Mouse (Mus musculus): ENCODE data around the gene Fam57b. TPM values are rescaled to one million over a fixed set of nuclear protein-coding genes. Genes with fewer than 3 reads are reported as not detected.

The Fam57b gene
- total RNA-seq, 2 experiments from 2014 or later = 73.8 to 74.7 TPM

DNA sequence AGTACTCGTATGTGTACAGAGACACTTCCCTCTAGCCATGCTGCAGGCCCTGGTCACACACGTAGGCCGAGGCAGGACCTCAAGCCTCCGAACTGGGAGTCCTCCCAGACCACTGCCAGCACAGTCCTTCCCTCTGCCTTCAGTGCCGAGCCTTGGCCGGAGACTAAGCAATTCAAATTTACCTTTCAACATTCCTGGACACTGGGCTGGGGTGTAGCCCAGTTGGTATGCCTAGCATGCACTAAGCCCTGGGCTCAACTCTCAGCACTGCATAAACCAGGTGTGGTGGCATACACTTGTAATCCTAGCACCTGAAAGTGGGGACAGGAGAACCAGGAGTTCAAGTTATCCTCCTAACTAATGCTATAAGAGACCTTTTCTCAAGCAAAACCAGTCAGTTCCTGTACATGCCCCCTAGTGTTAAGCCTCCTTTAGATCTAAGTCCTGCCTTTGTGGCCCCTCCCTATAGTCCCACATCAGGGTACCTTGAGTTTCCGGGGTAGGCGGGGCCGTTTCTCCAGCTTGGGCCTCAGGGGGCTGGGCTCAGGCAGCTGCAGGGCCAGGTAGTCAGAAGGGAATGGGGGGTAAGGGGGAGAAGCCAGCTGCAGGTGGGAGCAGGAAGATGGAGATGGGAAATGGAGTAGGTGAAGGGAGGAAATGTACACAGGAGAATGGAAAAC lies 59.4 kb downstream of the Fam57b start:
- no peak for DNase-seq (ENCODE audit: low spot score in 2 of 2)
- H3K4me3 ChIP-seq = no peak overlapping the region
- no peak overlapping the region for H3K27ac ChIP-seq
- TF ChIP-seq CTCF (conservative IDR thresholded peaks at IDR 0.05) = no peak

DNA sequence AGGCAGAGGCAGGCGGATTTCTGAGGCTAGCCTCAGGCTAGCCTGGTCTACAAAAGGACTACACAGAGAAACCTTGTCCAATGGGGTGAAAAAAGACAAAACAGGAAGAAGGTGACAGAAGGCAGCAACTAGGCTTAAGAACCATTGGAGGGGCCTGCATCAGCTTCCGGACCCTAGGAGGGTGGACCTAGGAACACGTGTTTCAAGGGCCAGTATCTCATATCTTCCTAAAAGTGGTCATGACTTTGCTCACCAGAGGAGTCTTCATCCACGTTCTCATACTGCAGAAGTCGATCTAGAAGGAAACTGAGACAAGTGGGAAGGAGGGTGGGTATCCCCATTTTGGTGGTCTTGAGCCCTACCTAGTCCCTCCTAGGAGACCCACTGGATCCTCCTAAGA lies 63.5 kb downstream of the Fam57b start:
- Histone ChIP-seq H3K4me3 (peak overlapping the region; percentile 98), H3K27ac (peak overlapping the region; percentile 93)
- no peak for DNase-seq (ENCODE audit: low spot score in 2 of 2)
- no peak for TF ChIP-seq CTCF (conservative IDR thresholded peaks at IDR 0.05)

DNA sequence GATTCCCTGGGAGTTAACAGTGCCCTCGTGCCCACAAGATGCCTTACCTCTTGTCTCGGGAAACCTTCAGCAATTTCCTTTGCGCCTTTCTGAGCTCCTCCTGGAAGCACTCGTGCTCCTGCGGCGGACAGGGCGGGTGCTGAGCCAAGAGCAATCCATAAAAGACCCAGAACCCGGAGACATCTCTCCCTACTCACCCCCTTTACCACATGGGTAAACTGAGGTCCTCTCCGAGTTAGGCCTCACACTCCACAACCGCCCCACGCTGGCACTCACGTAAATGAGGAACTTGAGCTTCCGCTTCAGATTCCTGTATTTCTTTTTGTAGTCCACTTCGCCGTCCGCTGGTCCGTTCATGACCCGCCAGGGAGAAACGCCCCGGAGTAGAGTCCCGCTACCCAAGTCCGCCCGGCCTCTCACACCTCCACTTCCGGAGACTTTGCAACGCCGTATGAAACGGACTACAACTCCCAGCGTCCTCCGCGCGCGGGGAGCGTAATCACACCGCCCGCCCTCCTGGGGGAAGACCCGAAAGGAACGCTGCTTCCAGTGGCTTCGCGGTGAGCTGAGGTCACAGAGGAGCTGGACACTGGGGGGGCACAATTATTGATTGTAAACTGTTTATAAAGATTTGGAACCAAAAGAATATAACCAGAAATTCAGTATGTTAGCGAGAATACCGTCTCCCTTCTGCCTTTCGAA lies 64.1 kb downstream of the Fam57b start, which contains the start of gene Hirip3:
TSS of gene Hirip3 (plus strand) at position 544 of the 702 bp plus-strand sequence.
- H3K4me3 ChIP-seq = peak within 1 kb of the TSS; percentile 98
- H3K27ac ChIP-seq = peak within 1 kb of the TSS; percentile 93
- TF ChIP-seq CTCF (conservative IDR thresholded peaks at IDR 0.05) = peak; percentile 12; the same call in 1 of the 2 replicates
- DNase-seq (ENCODE audit: low spot score in 2 of 2) = peak; percentile 94 to 95

DNA sequence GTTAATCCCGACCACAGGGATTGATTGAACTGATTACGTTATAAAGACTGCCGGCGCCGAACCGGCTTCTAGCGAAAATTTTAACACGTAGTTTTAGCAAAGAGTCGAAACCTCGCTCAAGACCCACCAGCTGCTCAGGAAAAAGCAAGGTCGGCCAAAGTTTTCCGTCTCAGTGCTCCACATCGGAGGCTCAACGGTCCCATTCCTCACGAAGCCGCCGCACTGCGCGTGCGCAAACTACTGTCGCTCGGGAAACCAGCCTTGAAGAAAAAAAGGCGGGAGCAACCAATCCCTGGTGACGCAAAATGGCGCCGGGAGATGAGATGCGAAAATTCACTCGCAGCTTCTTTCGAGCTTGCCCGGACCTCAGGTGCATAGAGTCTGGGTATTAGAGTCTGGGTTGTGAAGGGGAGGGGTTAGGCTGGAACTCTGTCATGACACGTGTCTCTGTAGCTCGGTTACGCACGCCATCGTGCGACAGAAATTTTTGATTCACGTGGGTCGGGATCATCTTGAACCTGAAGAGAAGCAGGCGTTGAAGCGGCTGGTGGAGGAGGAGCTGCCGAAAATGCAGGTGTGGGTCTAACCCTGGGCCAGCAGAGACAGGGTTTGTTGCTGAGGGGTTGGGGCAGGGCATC lies 64.8 kb downstream of the Fam57b start, which contains the start of gene Ino80e:
TSS of gene Ino80e (minus strand) at position 231 of the 638 bp plus-strand sequence.
- Histone ChIP-seq H3K27ac (peak within 1 kb of the TSS; percentile 93), H3K4me3 (peak within 1 kb of the TSS; percentile 98)
- DNase-seq (ENCODE audit: low spot score in 2 of 2) = peak; percentile 93 to 94
- TF ChIP-seq CTCF (conservative IDR thresholded peaks at IDR 0.05) = no peak

DNA sequence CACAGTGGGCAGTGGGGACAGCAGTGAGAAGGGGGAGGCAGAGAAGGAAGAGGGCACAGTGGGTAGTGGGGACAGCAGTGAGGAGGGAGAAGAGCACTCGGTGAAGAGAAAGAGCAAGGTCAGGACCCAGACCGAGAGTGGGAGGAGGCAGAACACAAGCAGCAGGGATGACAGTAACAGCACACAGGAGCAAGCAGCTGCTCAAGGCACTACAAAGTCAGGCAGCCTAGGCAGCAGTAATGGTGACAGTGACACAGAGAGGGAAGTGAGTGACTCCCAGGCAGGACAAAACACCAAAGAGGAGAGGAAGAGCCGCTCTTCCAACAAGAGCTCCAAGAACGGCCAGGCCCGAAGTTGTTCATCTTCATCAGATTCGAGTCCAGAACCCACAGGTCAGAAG lies 66.3 kb downstream of the Fam57b start:
- no peak for TF ChIP-seq CTCF (conservative IDR thresholded peaks at IDR 0.05)

GRCm38 (mm10) chr7:126867534-126867933 lies 70.1 kb downstream of the Fam57b start:
- Histone ChIP-seq H3K4me3 (no peak overlapping the region), H3K27ac (no peak overlapping the region)
- DNase-seq (ENCODE audit: low spot score in 2 of 2) = no peak
- TF ChIP-seq CTCF (conservative IDR thresholded peaks at IDR 0.05) = no peak

More for the DNA sequence above, 66.3 kb downstream of the Fam57b start:
- Histone ChIP-seq H3K4me3 (no peak overlapping the region), H3K27ac (no peak overlapping the region)
- DNase-seq (ENCODE audit: low spot score in 2 of 2) = no peak

- no peak for DNase-seq (ENCODE audit: low spot score in 2 of 2)
- TF ChIP-seq CTCF (conservative IDR thresholded peaks at IDR 0.05) = no peak
- Histone ChIP-seq H3K4me3 (no peak overlapping the region), H3K27ac (no peak overlapping the region)
Measured at GRCm38 (mm10) chr7:126868003-126868402, 70.5 kb downstream of the Fam57b start.

DNA sequence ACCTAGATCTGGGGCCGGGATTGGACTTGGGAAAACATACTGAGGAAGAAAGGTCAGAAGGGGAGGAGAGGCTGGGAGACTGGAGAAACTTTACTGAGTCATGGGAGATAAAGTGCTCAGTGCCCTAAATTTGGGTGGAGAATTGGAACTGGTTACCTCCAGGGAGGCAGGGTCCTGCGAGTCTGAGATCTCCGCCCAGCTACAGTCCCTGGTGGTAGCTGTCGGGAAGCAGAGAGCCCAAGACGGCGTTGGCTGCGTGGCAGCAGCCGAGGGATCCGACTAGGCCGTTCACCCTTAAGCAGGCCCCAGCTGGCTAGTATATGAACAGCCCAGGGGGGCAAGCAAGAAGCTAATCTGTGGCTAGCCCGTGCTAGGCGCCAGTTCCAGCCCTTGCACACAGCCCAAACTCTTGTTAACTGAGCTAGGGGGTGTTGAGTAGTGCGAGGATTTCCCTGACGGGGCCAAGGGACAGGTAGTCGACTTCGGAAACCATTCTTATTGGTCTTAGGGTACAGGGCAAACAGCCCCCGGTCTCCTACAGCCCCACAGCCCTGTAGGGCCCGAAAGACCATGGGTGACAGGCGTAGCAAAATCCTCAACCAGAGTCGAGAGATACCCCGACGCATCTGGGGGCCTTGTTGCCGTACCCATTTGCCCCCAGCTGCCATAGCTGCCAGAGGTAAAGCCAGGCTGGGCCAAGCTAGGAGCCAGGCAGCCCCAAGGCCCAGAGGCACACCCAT lies 72.5 kb downstream of the Fam57b start:
- no peak overlapping the region for H3K27ac ChIP-seq
- no peak overlapping the region for H3K4me3 ChIP-seq
- DNase-seq (ENCODE audit: low spot score in 2 of 2) = no peak
- no peak for TF ChIP-seq CTCF (conservative IDR thresholded peaks at IDR 0.05)

DNA sequence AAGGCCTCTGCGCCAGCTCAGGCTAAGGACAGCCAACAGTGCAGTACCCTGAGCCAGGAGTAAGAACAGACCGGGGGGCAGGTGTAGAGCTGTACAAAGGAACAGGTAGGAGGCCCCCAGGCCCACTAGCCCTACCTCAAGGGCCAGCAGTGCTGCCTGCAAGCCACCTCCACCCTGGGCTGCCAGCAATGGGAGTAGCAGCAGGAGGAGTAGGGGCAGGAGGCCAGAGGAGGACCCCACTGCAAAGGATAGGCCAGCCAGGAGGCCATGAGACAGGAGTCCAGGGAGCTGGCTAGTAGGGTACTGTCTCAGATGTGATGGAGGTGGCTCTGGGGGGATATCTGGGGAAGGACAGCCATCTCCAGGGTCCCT lies 73.0 kb downstream of the Fam57b start:
- TF ChIP-seq CTCF (conservative IDR thresholded peaks at IDR 0.05) = no peak
- no peak overlapping the region for H3K4me3 ChIP-seq
- no peak for DNase-seq (ENCODE audit: low spot score in 2 of 2)
- H3K27ac ChIP-seq = no peak overlapping the region

- no peak for TF ChIP-seq CTCF (conservative IDR thresholded peaks at IDR 0.05)
- DNase-seq (ENCODE audit: low spot score in 2 of 2) = no peak
- Histone ChIP-seq H3K4me3 (no peak overlapping the region), H3K27ac (no peak overlapping the region)
Measured at GRCm38 (mm10) chr7:126877239-126877638, 79.8 kb downstream of the Fam57b start.

Other genes starting within 250 kb of the Fam57b start
- 100 to 1,000 TPM; 174 to 190 TPM for gene Eif3c, start 231.3 kb upstream of the Fam57b start, total RNA-seq (2021)
- under 1 TPM; 0.37 to 0.44 TPM for gene Apobr, start 212.7 kb upstream of the Fam57b start, total RNA-seq (2021)
- gene Cln3, start 211.9 kb upstream of the Fam57b start, total RNA-seq (2021) = 10 to 100 TPM; 28.4 to 36.4 TPM
- not detected for gene Il27, start 202.7 kb upstream of the Fam57b start, total RNA-seq (2021)
- 10 to 100 TPM; 10.3 to 12.2 TPM for gene Nupr1, start 166.8 kb upstream of the Fam57b start, total RNA-seq (2021)
- 10 to 100 TPM; 27.8 to 28.4 TPM for gene Sgf29, start 148.4 kb upstream of the Fam57b start, total RNA-seq (2021)
- 1 to 10 TPM; 9.1 to 9.4 TPM for gene Sult1a1, start 121.2 kb upstream of the Fam57b start, total RNA-seq (2021)
- 100 to 1,000 TPM; 103 to 112 TPM for gene Bola2, start 102.3 kb upstream of the Fam57b start, total RNA-seq (2021)
- gene Slx1b, start 101.9 kb upstream of the Fam57b start, total RNA-seq (2021) = 10 to 100 TPM; 18.9 to 22.3 TPM
- gene Coro1a, start 89.9 kb upstream of the Fam57b start, total RNA-seq (2021) = 100 to 1,000 TPM; 130 to 135 TPM
- gene Mapk3, start 38.1 kb upstream of the Fam57b start, total RNA-seq (2021) = 100 to 1,000 TPM; 170 to 175 TPM
- gene Gdpd3, start 31.3 kb upstream of the Fam57b start, total RNA-seq (2021) = 1 to 10 TPM; 3.1 to 7.0 TPM
- 100 to 1,000 TPM; 283 to 289 TPM for gene Ypel3, start 20.7 kb upstream of the Fam57b start, total RNA-seq (2021)
- gene Tbx6, start 16.2 kb upstream of the Fam57b start, total RNA-seq (2021) = 1 to 10 TPM in 1 of 2 experiments, under 1 TPM in 1; 0.54 to 1.0 TPM
- gene Ppp4c, start 5.2 kb upstream of the Fam57b start, total RNA-seq (2021) = 10 to 100 TPM; 50.2 to 54.9 TPM
- gene 4930451I11Rik, start 34.0 kb downstream of the Fam57b start, total RNA-seq (2021) = not detected
- 10 to 100 TPM; 19.2 to 20.5 TPM for gene Doc2a, start 49.7 kb downstream of the Fam57b start, total RNA-seq (2021)
- 10 to 100 TPM; 32.2 to 38.5 TPM for gene Hirip3, start 64.3 kb downstream of the Fam57b start, total RNA-seq (2021)
- gene Ino80e, start 64.7 kb downstream of the Fam57b start, total RNA-seq (2021) = 10 to 100 TPM; 49.2 to 49.4 TPM
- 100 to 1,000 TPM; 154 to 163 TPM for gene Taok2, start 87.0 kb downstream of the Fam57b start, total RNA-seq (2021)
- gene Tmem219, start 125.2 kb downstream of the Fam57b start, total RNA-seq (2021) = 10 to 100 TPM; 21.4 to 23.3 TPM
- gene Kctd13, start 131.2 kb downstream of the Fam57b start, total RNA-seq (2021) = 100 to 1,000 TPM; 164 to 166 TPM
- gene Asphd1, start 151.9 kb downstream of the Fam57b start, total RNA-seq (2021) = 10 to 100 TPM; 31.7 to 36.1 TPM
- gene Sez6l2, start 152.9 kb downstream of the Fam57b start, total RNA-seq (2021) = 100 to 1,000 TPM; 439 to 458 TPM
- 100 to 1,000 TPM; 155 to 167 TPM for gene Cdipt, start 178.2 kb downstream of the Fam57b start, total RNA-seq (2021)
- gene Cdiptos, start 178.4 kb downstream of the Fam57b start, total RNA-seq (2021) = not detected
- gene Mvp, start 217.0 kb downstream of the Fam57b start, total RNA-seq (2021) = 10 to 100 TPM in 1 of 2 experiments, 1 to 10 TPM in 1; 8.0 to 10.1 TPM
- gene Pagr1b, start 218.8 kb downstream of the Fam57b start, total RNA-seq (2021) = under 1 TPM in 1 of 2 experiments, not detected in 1; 0.90 TPM
- gene Pagr1a, start 219.7 kb downstream of the Fam57b start, total RNA-seq (2021) = 10 to 100 TPM; 17.4 to 43.4 TPM
- gene Gm42742, start 223.4 kb downstream of the Fam57b start, total RNA-seq (2021) = 10 to 100 TPM; 53.6 to 62.4 TPM
- 100 to 1,000 TPM; 243 to 275 TPM for gene Prrt2, start 223.5 kb downstream of the Fam57b start, total RNA-seq (2021)
- 100 to 1,000 TPM; 242 to 258 TPM for gene Maz, start 229.4 kb downstream of the Fam57b start, total RNA-seq (2021)
- gene Kif22, start 244.8 kb downstream of the Fam57b start, total RNA-seq (2021) = 1 to 10 TPM; 4.1 to 9.9 TPM